Mouse (Mus musculus): ENCODE results near the gene Gm11077.

DNA sequence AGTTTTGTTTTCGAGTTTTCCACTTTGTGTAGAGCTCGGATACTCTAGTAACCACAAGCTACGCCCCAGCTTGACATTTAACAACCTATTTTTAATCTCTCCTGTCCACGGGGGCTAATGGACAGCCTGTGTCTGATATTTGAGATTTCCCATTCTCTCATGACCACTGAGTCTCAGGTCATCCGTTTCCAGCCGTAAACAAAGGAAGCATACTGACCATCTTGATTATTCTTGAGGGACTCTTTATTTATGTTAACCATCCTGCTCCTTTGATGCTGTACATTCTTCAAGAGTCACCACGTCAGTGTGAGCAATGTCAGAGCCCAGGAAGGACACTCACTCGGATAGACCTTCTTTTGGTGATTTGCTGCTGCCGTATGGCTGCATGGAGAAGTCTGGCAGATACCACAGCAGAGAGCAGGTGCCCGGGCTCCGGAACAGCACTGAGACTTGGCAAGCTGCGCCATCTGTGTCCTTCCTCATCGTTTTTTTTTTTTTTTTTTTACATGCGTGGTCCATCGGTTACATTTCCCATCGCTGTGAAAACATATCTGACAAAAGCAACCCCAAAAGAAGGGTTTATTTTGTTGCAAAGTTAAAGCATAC is 70.5 kb downstream of the Gm11077 start:
- TF ChIP-seq FLI1 (IDR thresholded peaks at IDR 0.05; ENCODE audit: low read length) (no peak), GATA1 (IDR thresholded peaks at IDR 0.05; ENCODE audit: borderline replicate concordance, low read length) (no peak)

All from megakaryocyte, embryonic 14.5 days (primary cell).